Mouse (Mus musculus): Measurements from ENCODE around the gene Ccdc93. TPM values are rescaled to one million over a fixed set of nuclear protein-coding genes. Genes with fewer than 3 reads are reported as not detected.

Ccdc93 gene
- 9.4 and 10.2 TPM in 2 replicates for polyA plus RNA-seq (2012; rRNA removed)

- Histone ChIP-seq H3K4me1 (ENCODE audit: control insufficient read depth, insufficient read depth, low read length) (peaks cover 2% of the 10 kb centered on the region; the same call in 1 of the 2 replicates), H3K27me3 (replicated peaks; ENCODE audit: control insufficient read depth, insufficient read depth, low read length) (no peaks in the 10 kb centered on the region), H3K4me3 (ENCODE audit: insufficient read depth, low read depth, low read length) (peak within 1 kb of the TSS; percentile 84), H3K27ac (ENCODE audit: insufficient read depth, low read depth, low read length) (peak within 1 kb of the TSS; percentile 58), H3K36me3 (ENCODE audit: control insufficient read depth, insufficient read depth, low read length) (no peaks in the 10 kb centered on the region)
- TF ChIP-seq POLR2A (IDR thresholded peaks at IDR 0.05; ENCODE audit: low read depth, low read length), result peak; percentile 76
- no peak for TF ChIP-seq CTCF (conservative IDR thresholded peaks at IDR 0.05; ENCODE audit: insufficient read depth, insufficient read length, low read depth, low read length)
- WGBS, result under 1% methylated on average over 47 of the region's 47 CpGs
- peak; percentile 99 for DNase-seq
Observed at GRCm38 (mm10) chr1:121430938-121431928, at the start of gene Ccdc93. Gene Ccdc93 (plus strand): TSS chr1:121431049.

DNA sequence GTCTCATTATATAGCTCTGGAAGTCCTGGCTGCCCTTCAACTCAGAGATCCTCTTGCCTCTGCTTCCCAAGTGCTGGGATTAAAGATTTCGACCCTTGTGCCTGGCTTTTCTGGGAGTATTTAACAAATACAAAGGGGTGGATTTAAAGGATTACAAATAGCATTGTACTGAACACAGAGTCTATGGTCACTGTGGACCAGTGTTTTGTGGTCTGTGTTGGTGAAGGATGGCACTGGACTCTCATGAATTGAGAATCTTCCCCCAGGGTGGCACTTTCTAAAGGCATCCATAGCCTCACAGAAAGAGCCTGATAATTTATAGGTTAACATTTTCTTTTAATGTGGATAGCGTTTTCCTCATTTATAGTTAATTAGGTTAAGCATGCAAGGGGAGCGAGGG, 49.3 kb upstream of the Ccdc93 start:
- H3K4me3 ChIP-seq (ENCODE audit: insufficient read depth, low read depth, low read length), result no peak overlapping the region
- WGBS, result 70% methylated on average over 3 of the region's 3 CpGs
- TF ChIP-seq CTCF (conservative IDR thresholded peaks at IDR 0.05; ENCODE audit: insufficient read depth, insufficient read length, low read depth, low read length), result no peak
- no peak for TF ChIP-seq POLR2A (IDR thresholded peaks at IDR 0.05; ENCODE audit: low read depth, low read length)

GRCm38 (mm10) chr1:121388312-121388711, 42.5 kb upstream of the Ccdc93 start:
- H3K4me1 ChIP-seq (ENCODE audit: control insufficient read depth, insufficient read depth, low read length), result no peaks in the 10 kb centered on the region
- no peak for DNase-seq
- 32% methylated on average over 6 of the region's 6 CpGs for WGBS
- H3K36me3 ChIP-seq (ENCODE audit: control insufficient read depth, insufficient read depth, low read length), result no peaks in the 10 kb centered on the region
- H3K4me3 ChIP-seq (ENCODE audit: insufficient read depth, low read depth, low read length), result no peak overlapping the region
- peaks cover 1% of the 10 kb centered on the region; the same call in 1 of the 2 replicates for H3K27me3 ChIP-seq (replicated peaks; ENCODE audit: control insufficient read depth, insufficient read depth, low read length)
- no peak overlapping the region for H3K27ac ChIP-seq (ENCODE audit: insufficient read depth, low read depth, low read length)
- TF ChIP-seq POLR2A (IDR thresholded peaks at IDR 0.05; ENCODE audit: low read depth, low read length) (no peak), CTCF (conservative IDR thresholded peaks at IDR 0.05; ENCODE audit: insufficient read depth, insufficient read length, low read depth, low read length) (no peak)

More for the DNA sequence above, 49.3 kb upstream of the Ccdc93 start:
- Histone ChIP-seq H3K27ac (ENCODE audit: insufficient read depth, low read depth, low read length) (no peak overlapping the region), H3K4me1 (ENCODE audit: control insufficient read depth, insufficient read depth, low read length) (no peaks in the 10 kb centered on the region), H3K27me3 (replicated peaks; ENCODE audit: control insufficient read depth, insufficient read depth, low read length) (no peaks in the 10 kb centered on the region), H3K36me3 (ENCODE audit: control insufficient read depth, insufficient read depth, low read length) (no peaks in the 10 kb centered on the region)
- DNase-seq, result no peak

- no peak for TF ChIP-seq CTCF (conservative IDR thresholded peaks at IDR 0.05; ENCODE audit: insufficient read depth, insufficient read length, low read depth, low read length)
- no peak for TF ChIP-seq POLR2A (IDR thresholded peaks at IDR 0.05; ENCODE audit: low read depth, low read length)
- no peaks in the 10 kb centered on the region for H3K4me1 ChIP-seq (ENCODE audit: control insufficient read depth, insufficient read depth, low read length)
- H3K27ac ChIP-seq (ENCODE audit: insufficient read depth, low read depth, low read length), result no peak overlapping the region
- H3K27me3 ChIP-seq (replicated peaks; ENCODE audit: control insufficient read depth, insufficient read depth, low read length), result peaks cover 1% of the 10 kb centered on the region; the same call in 1 of the 2 replicates
- no peak overlapping the region for H3K4me3 ChIP-seq (ENCODE audit: insufficient read depth, low read depth, low read length)
- no peak for DNase-seq
- 34% methylated on average over 7 of the region's 7 CpGs for WGBS
- H3K36me3 ChIP-seq (ENCODE audit: control insufficient read depth, insufficient read depth, low read length), result no peaks in the 10 kb centered on the region
Observed at GRCm38 (mm10) chr1:121388732-121389131, 42.1 kb upstream of the Ccdc93 start.

GRCm38 (mm10) chr1:121389574-121389973, 41.3 kb upstream of the Ccdc93 start:
- H3K27me3 ChIP-seq (replicated peaks; ENCODE audit: control insufficient read depth, insufficient read depth, low read length), result peaks cover 1% of the 10 kb centered on the region; the same call in 1 of the 2 replicates
- TF ChIP-seq CTCF (conservative IDR thresholded peaks at IDR 0.05; ENCODE audit: insufficient read depth, insufficient read length, low read depth, low read length) (peak; percentile 30; the same call in 1 of the 2 replicates), POLR2A (IDR thresholded peaks at IDR 0.05; ENCODE audit: low read depth, low read length) (no peak)
- H3K36me3 ChIP-seq (ENCODE audit: control insufficient read depth, insufficient read depth, low read length), result no peaks in the 10 kb centered on the region
- 89% methylated on average over 12 of the region's 12 CpGs for WGBS
- no peaks in the 10 kb centered on the region for H3K4me1 ChIP-seq (ENCODE audit: control insufficient read depth, insufficient read depth, low read length)
- H3K27ac ChIP-seq (ENCODE audit: insufficient read depth, low read depth, low read length), result no peak overlapping the region
- no peak for DNase-seq
- H3K4me3 ChIP-seq (ENCODE audit: insufficient read depth, low read depth, low read length), result no peak overlapping the region

GRCm38 (mm10) chr1:121390003-121390402, 40.8 kb upstream of the Ccdc93 start:
- no peaks in the 10 kb centered on the region for H3K36me3 ChIP-seq (ENCODE audit: control insufficient read depth, insufficient read depth, low read length)
- H3K4me1 ChIP-seq (ENCODE audit: control insufficient read depth, insufficient read depth, low read length), result no peaks in the 10 kb centered on the region
- DNase-seq, result no peak
- no peak overlapping the region for H3K4me3 ChIP-seq (ENCODE audit: insufficient read depth, low read depth, low read length)
- WGBS, result 92% methylated on average over 5 of the region's 5 CpGs
- H3K27me3 ChIP-seq (replicated peaks; ENCODE audit: control insufficient read depth, insufficient read depth, low read length), result peaks cover 1% of the 10 kb centered on the region; the same call in 1 of the 2 replicates
- TF ChIP-seq POLR2A (IDR thresholded peaks at IDR 0.05; ENCODE audit: low read depth, low read length), result no peak
- TF ChIP-seq CTCF (conservative IDR thresholded peaks at IDR 0.05; ENCODE audit: insufficient read depth, insufficient read length, low read depth, low read length), result no peak
- H3K27ac ChIP-seq (ENCODE audit: insufficient read depth, low read depth, low read length), result no peak overlapping the region

- no peak for DNase-seq
- 48% methylated on average over 13 of the region's 13 CpGs for WGBS
- H3K4me3 ChIP-seq (ENCODE audit: insufficient read depth, low read depth, low read length), result no peak overlapping the region
Observed at GRCm38 (mm10) chr1:121390421-121390820, 40.4 kb upstream of the Ccdc93 start.

More at GRCm38 (mm10) chr1:121390421-121390820, 40.4 kb upstream of the Ccdc93 start:
- no peak overlapping the region for H3K27ac ChIP-seq (ENCODE audit: insufficient read depth, low read depth, low read length)
- no peak for TF ChIP-seq POLR2A (IDR thresholded peaks at IDR 0.05; ENCODE audit: low read depth, low read length)
- no peak for TF ChIP-seq CTCF (conservative IDR thresholded peaks at IDR 0.05; ENCODE audit: insufficient read depth, insufficient read length, low read depth, low read length)
- no peaks in the 10 kb centered on the region for H3K4me1 ChIP-seq (ENCODE audit: control insufficient read depth, insufficient read depth, low read length)
- peaks cover 1% of the 10 kb centered on the region; the same call in 1 of the 2 replicates for H3K27me3 ChIP-seq (replicated peaks; ENCODE audit: control insufficient read depth, insufficient read depth, low read length)
- no peaks in the 10 kb centered on the region for H3K36me3 ChIP-seq (ENCODE audit: control insufficient read depth, insufficient read depth, low read length)

Data from kidney, adult 2 months (tissue).